Mouse (Mus musculus) brain, embryonic 14.5 days (tissue): Measurements from ENCODE around the gene Tpm1. TPM values are rescaled to one million over a fixed set of nuclear protein-coding genes. Genes with fewer than 3 reads are reported as not detected.

Experiments used
- DNase-seq: peaks from one replicate; pipeline ENCODE4 v3.0.0-alpha.2; 2011; ENCODE audit warnings: low read depth
- CTCF ChIP-seq: fragments of 200-500 bp; IDR thresholded peaks from 2 replicates; pipeline ENCODE4 v1.5.1; 2012; ENCODE audit warnings: inconsistent platforms, mild to moderate bottlenecking, moderate library complexity, borderline replicate concordance; ENCODE audit not compliant: insufficient read depth, insufficient read length; ENCODE audit errors: extremely low read depth
- POLR2A ChIP-seq: fragments of 200-500 bp; IDR thresholded peaks from 2 replicates; pipeline ENCODE4 v1.6.1; 2012; ENCODE audit warnings: mild to moderate bottlenecking, inconsistent platforms, borderline replicate concordance; ENCODE audit not compliant: poor library complexity, insufficient read depth, insufficient read length, severe bottlenecking; ENCODE audit errors: extremely low read depth
- polyA plus RNA-seq: library from polyadenylated mRNA; depleted of rRNA; stranded (reverse); fragments of >200 nt; gene quantifications from 2 replicates; pipeline ENCODE4 v1.2.3, GENCODE M21; 2012; rRNA removed

Tpm1 gene
- polyA plus RNA-seq, 1 experiment = 133 TPM

DNA sequence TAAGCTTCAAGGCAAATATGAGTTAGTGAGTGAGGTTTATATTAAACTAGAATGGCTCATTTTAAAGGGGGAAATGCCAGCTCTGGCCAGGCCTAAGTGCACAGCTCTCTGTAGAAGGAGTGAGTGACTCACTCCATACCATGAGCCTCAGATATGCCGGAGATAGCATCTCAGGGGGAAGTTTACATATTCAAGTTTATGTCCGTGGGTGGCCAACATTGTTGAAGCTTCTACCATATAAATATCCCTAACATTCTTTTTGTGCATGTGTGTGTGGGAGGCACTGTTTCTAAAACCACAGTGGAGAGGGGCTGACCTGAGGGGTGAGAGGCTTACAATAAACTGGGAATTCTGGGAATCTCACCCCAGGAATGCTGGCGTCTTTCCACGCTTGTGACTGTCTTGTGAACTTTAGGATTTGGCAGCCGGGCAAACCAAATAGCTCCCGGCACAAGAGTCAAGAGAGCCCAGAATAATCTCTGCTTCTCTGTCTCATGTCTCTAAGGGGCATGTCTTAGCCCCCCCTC lies 60.3 kb downstream of the Tpm1 start:
- DNase-seq = peak; percentile 40
- TF ChIP-seq POLR2A (no peak), CTCF (no peak)

DNA sequence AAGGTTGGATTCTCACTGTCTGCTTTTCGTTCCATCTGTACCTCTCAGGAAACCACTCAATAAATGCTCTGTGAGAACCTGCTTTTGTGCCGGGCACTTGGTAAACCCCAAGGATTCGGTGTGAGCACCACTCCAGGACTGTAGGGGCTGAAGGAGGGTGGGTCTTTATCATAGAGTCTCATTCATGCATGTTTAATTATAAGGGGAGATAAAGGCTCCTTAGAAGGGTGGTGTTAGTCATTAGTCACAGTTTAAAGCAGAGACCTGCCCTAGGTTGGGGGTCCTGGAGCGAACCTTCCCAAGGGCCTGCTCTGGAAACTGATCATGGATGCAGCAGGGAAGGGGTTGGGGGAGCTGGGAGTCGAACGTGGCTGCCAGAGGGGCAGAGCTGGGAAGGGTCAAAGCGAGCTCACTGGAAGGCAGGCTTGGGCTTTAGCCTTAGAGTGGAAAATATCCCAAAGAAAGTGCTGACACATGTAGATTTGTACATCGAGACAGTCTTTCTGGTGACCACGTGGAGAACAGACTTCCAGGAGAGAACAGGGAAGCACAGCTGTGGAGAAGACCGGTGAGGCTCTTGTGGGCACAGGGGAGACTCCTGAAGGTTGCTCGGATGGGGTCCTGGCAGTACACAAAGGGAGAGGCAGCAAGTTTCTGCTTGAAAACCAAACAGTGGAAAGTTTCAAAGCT lies 60.9 kb downstream of the Tpm1 start:
- TF ChIP-seq POLR2A (no peak), CTCF (no peak)
- DNase-seq = no peak

DNA sequence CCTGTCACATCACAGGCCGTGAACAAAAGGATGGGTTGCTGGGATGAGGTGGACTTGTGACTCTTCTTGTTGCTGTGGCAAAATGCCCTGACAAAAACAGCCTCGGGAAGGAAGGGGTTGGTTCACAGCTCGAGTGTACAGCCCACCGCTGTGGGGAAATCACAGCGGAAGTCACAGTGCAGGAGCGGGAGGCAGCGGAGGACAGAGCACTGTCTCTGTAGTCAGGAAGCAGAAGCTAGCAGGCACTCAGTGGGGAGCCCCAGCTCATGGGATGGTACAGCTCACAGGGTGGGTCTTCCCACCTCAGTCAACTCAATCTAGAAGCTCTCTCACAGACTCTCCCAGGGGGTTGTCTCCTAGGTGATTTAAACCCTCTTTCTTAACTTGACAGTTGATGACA lies 63.8 kb downstream of the Tpm1 start:
- DNase-seq = no peak
- TF ChIP-seq CTCF (no peak), POLR2A (no peak)

DNA sequence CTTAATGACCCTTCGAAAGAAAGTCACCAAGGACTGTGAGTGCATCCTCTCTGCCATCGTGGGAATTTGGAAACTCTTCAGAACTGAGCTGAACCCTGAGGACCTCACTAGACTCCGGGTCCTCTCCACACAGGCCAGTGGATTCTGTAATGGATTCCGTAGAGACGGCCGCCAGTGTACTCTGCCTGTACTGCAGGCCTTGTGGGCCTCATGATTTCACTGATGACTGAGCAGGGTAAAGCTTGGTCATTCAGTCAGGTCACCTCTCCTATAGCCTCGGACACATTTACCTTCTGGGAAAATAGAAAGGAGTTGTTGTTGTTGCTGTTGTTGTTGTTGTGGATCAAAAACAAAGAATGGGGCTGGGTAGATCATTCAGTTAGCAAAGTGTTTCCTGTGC lies 67.1 kb downstream of the Tpm1 start:
- no peak for DNase-seq
- TF ChIP-seq CTCF = no peak
- no peak for TF ChIP-seq POLR2A

DNA sequence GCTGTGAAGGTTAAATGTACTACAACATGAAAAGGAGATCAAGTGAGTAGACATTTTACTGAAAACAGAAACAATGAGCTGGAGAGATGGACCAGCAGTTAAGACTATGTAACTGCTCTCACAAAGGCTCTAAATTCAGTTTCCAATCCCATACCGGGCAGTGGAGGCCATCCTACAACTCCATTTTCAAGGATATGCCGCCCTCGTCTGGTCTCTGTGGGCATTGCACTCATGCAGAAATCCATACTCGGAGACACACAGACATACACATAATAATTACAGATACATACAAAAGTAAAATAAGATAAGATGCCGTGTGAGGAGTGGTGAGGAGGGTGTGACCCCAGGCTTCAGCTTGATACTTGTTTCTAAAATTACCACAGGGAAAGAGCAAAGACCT lies 68.7 kb downstream of the Tpm1 start:
- TF ChIP-seq CTCF (peak; percentile 82), POLR2A (no peak)
- peak; percentile 80 for DNase-seq

- no peak for DNase-seq
- TF ChIP-seq POLR2A (no peak), CTCF (no peak)
These were observed 70.7 kb downstream of the Tpm1 start for GRCm38 (mm10) chr9:66978468-66978867.

DNA sequence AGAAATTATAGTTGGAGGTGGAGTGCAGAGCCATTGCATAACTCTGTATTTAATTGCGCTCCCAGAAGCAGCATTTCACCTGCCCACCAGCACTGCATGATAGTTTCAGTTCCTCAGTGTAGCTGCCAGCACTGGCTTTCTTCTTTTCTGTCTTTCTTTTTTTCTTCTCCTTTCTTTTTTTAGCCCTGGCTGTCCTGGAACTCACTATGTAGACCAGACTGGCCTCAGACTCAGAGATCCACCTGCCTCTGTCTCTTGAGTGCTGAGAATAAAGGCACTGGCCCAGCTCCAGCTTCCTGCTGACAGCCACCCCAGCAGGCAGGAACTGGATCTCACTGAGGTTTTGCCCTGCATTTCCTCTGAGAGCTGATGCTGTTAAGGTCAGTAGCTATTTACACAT lies 71.2 kb downstream of the Tpm1 start:
- TF ChIP-seq POLR2A = no peak
- TF ChIP-seq CTCF = no peak
- DNase-seq = no peak

- no peak for TF ChIP-seq CTCF
- no peak for TF ChIP-seq POLR2A
- DNase-seq = no peak
These were observed 72.1 kb downstream of the Tpm1 start for GRCm38 (mm10) chr9:66977121-66977520.

DNA sequence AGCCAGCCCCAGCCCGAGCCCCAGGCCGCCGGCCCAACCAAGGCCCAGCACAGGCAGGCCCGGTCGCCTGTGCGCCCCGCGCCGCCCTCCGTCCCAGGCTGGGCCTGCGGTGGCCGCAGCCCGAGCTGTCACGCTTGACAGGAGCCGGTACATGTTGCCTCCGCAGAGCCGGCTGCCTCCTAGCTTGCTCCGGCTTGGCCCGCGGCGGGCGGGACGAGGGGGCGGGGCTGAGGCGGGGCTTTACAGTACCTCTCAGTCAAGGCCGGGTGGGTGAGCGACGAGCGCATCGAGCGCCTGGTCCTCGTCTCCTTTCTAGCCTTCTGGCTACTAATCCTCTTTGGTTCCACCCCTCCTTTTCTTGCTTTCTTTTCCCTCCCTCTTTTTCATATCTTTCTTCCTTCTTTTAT lies 74.0 kb downstream of the Tpm1 start, which contains the start of gene Lactb:
Lactb (minus strand) TSS at position 246 of the 407 bp plus-strand sequence.
- DNase-seq = peak; percentile 98
- TF ChIP-seq CTCF = no peak
- peak; percentile 80 for TF ChIP-seq POLR2A

DNA sequence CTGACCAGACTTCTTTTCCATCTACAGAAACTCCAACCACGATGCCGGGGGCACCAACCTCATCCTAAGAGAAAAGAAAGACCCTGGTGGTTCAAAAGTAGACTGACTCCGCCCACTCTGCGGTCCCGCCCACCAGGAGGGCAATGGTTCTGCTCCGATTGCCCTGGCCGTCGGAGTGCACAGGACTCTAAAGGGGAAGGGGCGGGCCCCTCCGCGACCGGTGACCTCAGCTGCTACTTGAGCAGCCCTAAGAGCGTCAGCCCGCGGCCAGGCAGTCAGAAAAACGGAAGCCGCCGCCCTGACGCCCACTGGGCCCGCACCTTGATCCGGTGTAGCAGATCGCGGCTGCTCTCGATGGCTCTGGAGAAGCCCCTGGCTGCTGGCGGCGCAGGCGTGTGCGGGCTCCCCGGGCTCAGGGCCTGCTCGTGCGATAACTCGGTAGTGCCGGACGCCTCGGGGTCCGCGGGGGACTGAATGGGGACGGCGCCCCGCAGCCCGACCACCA lies 74.4 kb downstream of the Tpm1 start:
- TF ChIP-seq CTCF (peak; percentile 13; the same call in 1 of the 2 replicates), POLR2A (0 out of 2 replicates have a peak, but pooled peaks have one; percentile 11)
- peak; percentile 81 for DNase-seq

Other genes with a start within 250 kb of the Tpm1 start
- 1.6 and 2.3 TPM in 2 replicates for gene Aph1c, start 214.7 kb downstream of the Tpm1 start, polyA plus RNA-seq
- 23.4 and 26.9 TPM in 2 replicates for gene Rab8b, start 129.7 kb downstream of the Tpm1 start, polyA plus RNA-seq
- 108 and 152 TPM in 2 replicates for gene Rps27l, start 103.3 kb downstream of the Tpm1 start, polyA plus RNA-seq
- 13.5 and 14.8 TPM in 2 replicates for gene Lactb, start 73.9 kb downstream of the Tpm1 start, polyA plus RNA-seq